Mouse (Mus musculus): ENCODE results near the gene Kcnj9.

DNA sequence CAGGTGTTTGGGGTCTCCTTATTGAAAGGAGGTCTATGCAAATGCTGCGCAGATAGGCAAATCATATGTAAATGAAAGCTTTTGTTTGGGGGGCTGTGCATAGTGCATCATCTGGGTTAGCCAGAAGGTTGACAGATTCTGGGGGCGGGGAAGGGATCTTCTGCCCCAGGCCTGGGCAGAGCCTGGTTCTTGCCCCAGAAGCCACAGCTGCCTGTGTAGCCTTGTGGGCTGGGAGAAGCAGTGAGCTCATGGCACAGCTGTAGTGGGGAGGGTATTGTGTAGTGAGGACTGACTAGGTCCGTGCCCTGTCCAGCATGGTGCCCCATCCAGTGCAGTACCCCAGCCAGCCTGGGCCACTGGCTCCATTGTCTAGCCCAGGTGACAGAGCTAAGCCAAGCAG is 14.2 kb downstream of the Kcnj9 start:
- TF ChIP-seq CTCF (IDR thresholded peaks at IDR 0.05; ENCODE audit: borderline replicate concordance, control insufficient read depth, extremely low read depth, insufficient read depth, low read length, poor library complexity), result no peak
- no peak for TF ChIP-seq POLR2A (IDR thresholded peaks at IDR 0.05; ENCODE audit: control insufficient read depth, extremely low read depth, insufficient read depth, low read length, poor library complexity)
